Mouse (Mus musculus) olfactory bulb, adult 2 months (tissue): ENCODE data around the gene Lbp.

ENCODE experiments used
- CTCF ChIP-seq: fragments of 200-500 bp; IDR thresholded peaks from 2 replicates; pipeline ENCODE4 v1.5.1; 2012; ENCODE audit warnings: low read depth, mild to moderate bottlenecking, low read length, moderate library complexity; ENCODE audit not compliant: insufficient read depth
- POLR2A ChIP-seq: fragments of 200-500 bp; IDR thresholded peaks from 2 replicates; pipeline ENCODE4 v1.6.1; 2012; ENCODE audit warnings: mild to moderate bottlenecking, low read depth, low read length, moderate library complexity; ENCODE audit not compliant: insufficient read depth

GRCm38 (mm10) chr2:158376798-158377197, 70.5 kb downstream of the Lbp start:
- TF ChIP-seq CTCF, result no peak
- TF ChIP-seq POLR2A, result no peak
